Mouse (Mus musculus): ENCODE results near the gene Mapkap1. TPM values are rescaled to one million over a fixed set of nuclear protein-coding genes. Genes with fewer than 3 reads are reported as not detected.

Mapkap1 gene
- total and polyA plus RNA-seq, 3 experiments = 39.4 to 45.8 (median 40.7) TPM

DNA sequence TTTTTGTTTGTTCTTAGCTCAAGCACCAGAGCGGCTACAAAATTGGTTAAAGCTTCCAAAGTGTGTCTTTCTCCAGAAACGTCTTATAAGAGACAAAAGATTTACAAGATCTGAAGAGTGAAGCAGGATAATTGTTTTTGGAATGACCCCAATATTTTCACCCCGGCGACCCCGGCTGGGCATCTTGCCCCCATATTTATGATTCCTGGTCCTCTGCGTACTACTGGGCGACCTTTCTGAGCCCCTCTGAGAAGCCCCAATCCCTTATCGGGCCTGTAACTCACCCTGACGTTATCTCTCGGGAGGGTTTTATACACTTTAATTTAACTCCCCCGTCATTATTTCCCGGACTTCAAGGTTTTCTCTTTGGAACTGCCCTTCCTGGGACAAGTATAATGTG is 225.5 kb downstream of the Mapkap1 start:
- no peaks in the 10 kb centered on the region for H3K79me2 ChIP-seq (replicated peaks; ENCODE audit: control insufficient read depth, extremely low read depth, insufficient read depth, poor library complexity, severe bottlenecking)
- peaks cover 0 to 2% of the 10 kb centered on the region in 2 experiments for H3K36me3 ChIP-seq (replicated peaks in 1 of 2; ENCODE audit: control insufficient read depth in 1 of 2, insufficient read depth in 1 of 2, low read length in 1 of 2)
- H3K4me3 ChIP-seq (replicated peaks in 1 of 3; ENCODE audit: low read depth in 2 of 3, low read length in 2 of 3, poor library complexity in 1 of 3) = no peak overlapping the region
- no peak overlapping the region for H3K4me2 ChIP-seq (ENCODE audit: insufficient read depth, low read depth, poor library complexity, severe bottlenecking)
- H3K9me3 ChIP-seq (replicated peaks; ENCODE audit: low read length) = no peaks in the 10 kb centered on the region
- no peak for DNase-seq (ENCODE audit: extremely low read depth)
- in situ Hi-C loops (cut with MboI; ENCODE audit: low pct_ligation_motif_present, low pct_unique_long_range_greater_than_20kb, low sequenced_read_pairs) (loop anchor here (25.0 kb wide), 1 partner anchor 870 kb away; no protein-coding TSS in a partner anchor), dilution Hi-C loops (cut with MboI; ENCODE audit: extremely low pct_ligation_motif_present, extremely low pct_unique_long_range_greater_than_20kb, low sequenced_read_pairs) (no loop called here)
- peaks cover 3 to 7% of the 10 kb centered on the region in 2 experiments; a peak in 3 of 4 replicates for H3K4me1 ChIP-seq (ENCODE audit: control insufficient read depth in 1 of 2, insufficient read depth in 2 of 2)
- no peak for TF ChIP-seq KAT2A (IDR thresholded peaks at IDR 0.05; ENCODE audit: insufficient replicate concordance, low read length)
- TF ChIP-seq JUN (IDR thresholded peaks at IDR 0.05; ENCODE audit: insufficient read depth, low read depth, low read length) = no peak
- no peak for TF ChIP-seq BHLHE40 (IDR thresholded peaks at IDR 0.05; ENCODE audit: low read depth, low read length)
- TF ChIP-seq USF2 (conservative IDR thresholded peaks at IDR 0.05; ENCODE audit: low read depth, low read length) = no peak
- TF ChIP-seq NELFE (IDR thresholded peaks at IDR 0.05; ENCODE audit: low read depth, low read length) = no peak
- TF ChIP-seq HCFC1 (IDR thresholded peaks at IDR 0.05; ENCODE audit: low read depth, low read length) = no peak
- no peak for TF ChIP-seq RAD21 (IDR thresholded peaks at IDR 0.05; ENCODE audit: low read depth, low read length)
- TF ChIP-seq POLR2AphosphoS2 (IDR thresholded peaks at IDR 0.05; ENCODE audit: low read depth, low read length) = no peak
- no peak for TF ChIP-seq ZMIZ1 (IDR thresholded peaks at IDR 0.05; ENCODE audit: low read depth, low read length)
- no peak for TF ChIP-seq EP300 (IDR thresholded peaks at IDR 0.05; ENCODE audit: low read length)
- TF ChIP-seq TCF12 (IDR thresholded peaks at IDR 0.05; ENCODE audit: low read depth, low read length) = no peak
- no peaks in the 10 kb centered on the region for H3K27me3 ChIP-seq (replicated peaks)
- no peak overlapping the region for H3K27ac ChIP-seq (ENCODE audit: insufficient read depth, low read depth)
- H3K9ac ChIP-seq (ENCODE audit: insufficient read depth, low read depth) = no peak overlapping the region

DNA sequence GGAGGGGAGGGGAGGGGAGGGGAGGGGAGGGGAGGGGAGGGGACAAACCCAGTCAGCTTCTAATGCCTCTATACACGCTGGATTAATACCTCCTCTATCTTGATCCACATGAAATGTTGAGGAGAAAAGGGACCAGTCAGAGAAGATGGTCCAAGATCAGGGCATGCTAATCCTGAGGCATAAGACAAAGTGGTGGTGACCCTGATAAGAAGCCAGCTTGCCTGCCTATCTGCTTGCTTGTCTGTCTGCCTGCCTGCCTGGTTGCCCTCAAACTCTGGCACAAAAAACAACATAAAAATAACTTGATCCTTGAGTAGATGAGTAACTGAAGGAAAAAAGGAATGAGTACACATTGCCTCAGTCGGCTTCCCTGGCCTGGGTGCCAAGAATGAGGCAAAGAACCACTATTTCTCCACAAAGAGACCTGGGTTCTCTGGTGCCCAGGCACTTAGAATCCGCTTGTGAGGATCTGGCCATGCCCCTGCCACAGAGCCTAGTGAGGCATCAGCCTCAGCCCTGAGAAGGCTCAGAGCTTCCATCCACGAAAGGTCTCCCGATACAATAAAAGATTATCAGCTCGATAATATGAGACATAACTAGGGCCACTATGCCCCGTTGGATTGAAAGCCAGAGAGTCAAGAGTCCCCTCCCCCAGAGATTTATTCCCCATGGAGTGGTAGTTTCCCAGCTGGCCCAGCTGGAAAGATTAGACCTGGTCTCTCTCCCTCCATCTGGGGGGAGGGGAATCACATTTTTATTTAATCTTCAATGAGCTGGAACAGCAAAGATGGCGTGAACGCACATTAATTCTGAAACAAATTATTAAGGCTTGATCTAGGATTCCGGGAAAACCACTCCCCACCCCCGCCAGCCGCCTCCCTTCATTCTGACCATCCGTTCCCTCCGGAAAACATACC is 228.9 kb downstream of the Mapkap1 start:
- H3K4me2 ChIP-seq (ENCODE audit: insufficient read depth, low read depth, poor library complexity, severe bottlenecking) = no peak overlapping the region
- peaks cover 4 to 7% of the 10 kb centered on the region in 2 experiments for H3K4me1 ChIP-seq (ENCODE audit: control insufficient read depth in 1 of 2, insufficient read depth in 2 of 2)
- no peaks in the 10 kb centered on the region for H3K9me3 ChIP-seq (replicated peaks; ENCODE audit: low read length)
- no peak overlapping the region for H3K27ac ChIP-seq (ENCODE audit: insufficient read depth, low read depth)
- H3K27me3 ChIP-seq (replicated peaks) = no peaks in the 10 kb centered on the region
- H3K4me3 ChIP-seq (replicated peaks in 1 of 3; ENCODE audit: low read depth in 2 of 3, low read length in 2 of 3, poor library complexity in 1 of 3) = no peak overlapping the region
- no peaks in the 10 kb centered on the region for H3K79me2 ChIP-seq (replicated peaks; ENCODE audit: control insufficient read depth, extremely low read depth, insufficient read depth, poor library complexity, severe bottlenecking)
- TF ChIP-seq MAFK (IDR thresholded peaks at IDR 0.05; ENCODE audit: insufficient replicate concordance, low read length) (no peak), SIN3A (IDR thresholded peaks at IDR 0.05; ENCODE audit: low read length) (no peak), MAZ (IDR thresholded peaks at IDR 0.05; ENCODE audit: low read depth, low read length) (no peak), JUN (IDR thresholded peaks at IDR 0.05; ENCODE audit: insufficient read depth, low read depth, low read length) (no peak), ETS1 (conservative IDR thresholded peaks at IDR 0.05; ENCODE audit: low read depth, low read length) (no peak), ZKSCAN1 (IDR thresholded peaks at IDR 0.05; ENCODE audit: borderline replicate concordance, low read depth, low read length) (no peak), E2F4 (IDR thresholded peaks at IDR 0.05; ENCODE audit: insufficient replicate concordance, low read depth, low read length) (no peak), NRF1 (IDR thresholded peaks at IDR 0.05; ENCODE audit: low read depth, low read length) (no peak), USF1 (IDR thresholded peaks at IDR 0.05; ENCODE audit: low read depth, low read length) (no peak)
- no peak overlapping the region for H3K9ac ChIP-seq (ENCODE audit: insufficient read depth, low read depth)
- dilution Hi-C loops (cut with MboI; ENCODE audit: extremely low pct_ligation_motif_present, extremely low pct_unique_long_range_greater_than_20kb, low sequenced_read_pairs) = no loop called here
- in situ Hi-C loops (cut with MboI; ENCODE audit: low pct_ligation_motif_present, low pct_unique_long_range_greater_than_20kb, low sequenced_read_pairs) = loop anchor here (25.0 kb wide), 1 partner anchor 873 kb away; no protein-coding TSS in a partner anchor
- H3K36me3 ChIP-seq (replicated peaks in 1 of 2; ENCODE audit: control insufficient read depth in 1 of 2, insufficient read depth in 1 of 2, low read length in 1 of 2) = no peaks in the 10 kb centered on the region
- DNase-seq (ENCODE audit: extremely low read depth) = no peak

All from CH12.LX (cell line).